Mouse (Mus musculus) brown adipose tissue, adult 24 weeks (tissue): Measurements from ENCODE around the gene Raver2. TPM values are rescaled to one million over a fixed set of nuclear protein-coding genes. Genes with fewer than 3 reads are reported as not detected.

Source experiments
- polyA plus RNA-seq: library from polyadenylated mRNA; stranded (reverse); fragments of >200 nt; gene quantifications from 2 replicates; pipeline ENCODE4 v1.2.4, GENCODE M21; 2012; ENCODE audit not compliant: missing spikeins, insufficient read depth, insufficient read length

Raver2 gene
- polyA plus RNA-seq, 1 experiment = 4.3 TPM

Other genes starting within 250 kb of the Raver2 start
- gene Gm10577, start 48.3 kb upstream of the Raver2 start, polyA plus RNA-seq = not detected in 2 replicates
- 45.5 and 51.7 TPM in 2 replicates for gene Jak1, start 196.3 kb downstream of the Raver2 start, polyA plus RNA-seq